Mouse (Mus musculus): ENCODE results near the gene Clec10a. TPM values are rescaled to one million over a fixed set of nuclear protein-coding genes. Genes with fewer than 3 reads are reported as not detected.

Gene Clec10a
- polyA plus RNA-seq, 1 experiment: 4.6 TPM

DNA sequence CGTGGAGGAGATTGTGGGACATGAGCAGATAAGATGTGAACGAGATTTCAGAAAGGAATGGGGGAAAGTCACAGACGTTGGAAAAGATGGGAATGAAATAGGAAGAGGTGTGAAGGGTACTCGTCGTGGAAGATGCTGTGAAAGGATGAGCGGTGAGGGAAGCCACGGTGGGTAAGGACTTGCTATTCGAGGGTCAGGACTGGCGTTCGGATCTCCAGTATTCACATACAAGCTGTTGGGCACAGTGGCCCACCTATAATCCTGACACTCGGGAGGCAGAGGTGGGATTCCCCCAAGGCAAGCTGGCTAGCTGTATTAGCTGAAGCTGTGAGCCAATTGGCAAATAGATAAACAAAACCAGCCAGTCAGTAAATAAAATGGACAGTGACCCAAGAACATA, 22.8 kb downstream of the Clec10a start:
- 90% methylated on average over 11 of the region's 11 CpGs for WGBS
- H3K4me1 ChIP-seq (replicated peaks; ENCODE audit: control insufficient read depth, insufficient read depth, low read length): no peaks in the 10 kb centered on the region; the same call in 1 of the 2 replicates
- no peaks in the 10 kb centered on the region for H3K27me3 ChIP-seq (ENCODE audit: control insufficient read depth, insufficient read depth, low read length)
- TF ChIP-seq POLR2A (IDR thresholded peaks at IDR 0.05; ENCODE audit: control insufficient read depth, extremely low read depth, insufficient read depth, low read length, poor library complexity): no peak
- TF ChIP-seq CTCF (IDR thresholded peaks at IDR 0.05; ENCODE audit: borderline replicate concordance, control insufficient read depth, extremely low read depth, insufficient read depth, low read length, poor library complexity): no peak
- DNase-seq: no peak
- H3K36me3 ChIP-seq (ENCODE audit: control insufficient read depth, insufficient read depth, low read length): no peaks in the 10 kb centered on the region
- no peak overlapping the region for H3K27ac ChIP-seq (ENCODE audit: control insufficient read depth, insufficient read depth, low read length)
- no peak overlapping the region for H3K4me3 ChIP-seq (ENCODE audit: control insufficient read depth, insufficient read depth, low read length)

DNA sequence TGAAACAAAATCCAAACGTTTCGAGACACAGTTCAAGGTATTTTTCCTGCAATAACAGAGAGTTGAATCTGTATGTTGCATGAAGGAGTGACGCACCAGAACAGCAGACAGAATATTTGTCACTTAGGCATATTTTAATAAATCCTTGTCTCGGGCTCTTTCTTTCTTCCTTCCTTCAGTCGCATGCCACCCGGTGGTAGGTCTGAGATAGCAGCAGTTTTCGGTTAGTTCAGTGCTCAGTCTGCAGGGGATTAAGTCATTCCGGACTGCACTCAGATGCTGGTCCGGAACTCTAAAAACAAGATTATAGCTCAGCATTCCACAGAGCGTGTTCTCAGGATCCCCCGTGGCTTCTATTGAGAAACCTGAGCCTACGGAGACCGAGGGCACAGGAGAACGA, 23.4 kb downstream of the Clec10a start:
- Histone ChIP-seq H3K27me3 (ENCODE audit: control insufficient read depth, insufficient read depth, low read length) (no peaks in the 10 kb centered on the region), H3K36me3 (ENCODE audit: control insufficient read depth, insufficient read depth, low read length) (no peaks in the 10 kb centered on the region), H3K27ac (ENCODE audit: control insufficient read depth, insufficient read depth, low read length) (no peak overlapping the region), H3K4me3 (ENCODE audit: control insufficient read depth, insufficient read depth, low read length) (no peak overlapping the region), H3K4me1 (replicated peaks; ENCODE audit: control insufficient read depth, insufficient read depth, low read length) (no peaks in the 10 kb centered on the region; the same call in 1 of the 2 replicates)
- WGBS: 37% methylated on average over 14 of the region's 14 CpGs
- no peak for DNase-seq
- TF ChIP-seq POLR2A (IDR thresholded peaks at IDR 0.05; ENCODE audit: control insufficient read depth, extremely low read depth, insufficient read depth, low read length, poor library complexity): no peak
- TF ChIP-seq CTCF (IDR thresholded peaks at IDR 0.05; ENCODE audit: borderline replicate concordance, control insufficient read depth, extremely low read depth, insufficient read depth, low read length, poor library complexity): no peak

- no peak for DNase-seq
- Histone ChIP-seq H3K27me3 (ENCODE audit: control insufficient read depth, insufficient read depth, low read length) (no peaks in the 10 kb centered on the region), H3K4me1 (replicated peaks; ENCODE audit: control insufficient read depth, insufficient read depth, low read length) (no peaks in the 10 kb centered on the region), H3K27ac (ENCODE audit: control insufficient read depth, insufficient read depth, low read length) (no peak overlapping the region), H3K4me3 (ENCODE audit: control insufficient read depth, insufficient read depth, low read length) (no peak overlapping the region), H3K36me3 (ENCODE audit: control insufficient read depth, insufficient read depth, low read length) (no peaks in the 10 kb centered on the region)
- 98% methylated on average over 4 of the region's 4 CpGs for WGBS
- TF ChIP-seq POLR2A (IDR thresholded peaks at IDR 0.05; ENCODE audit: control insufficient read depth, extremely low read depth, insufficient read depth, low read length, poor library complexity): no peak
- TF ChIP-seq CTCF (IDR thresholded peaks at IDR 0.05; ENCODE audit: borderline replicate concordance, control insufficient read depth, extremely low read depth, insufficient read depth, low read length, poor library complexity): no peak
Observed at GRCm38 (mm10) chr11:70180496-70180895, 24.5 kb downstream of the Clec10a start.

DNA sequence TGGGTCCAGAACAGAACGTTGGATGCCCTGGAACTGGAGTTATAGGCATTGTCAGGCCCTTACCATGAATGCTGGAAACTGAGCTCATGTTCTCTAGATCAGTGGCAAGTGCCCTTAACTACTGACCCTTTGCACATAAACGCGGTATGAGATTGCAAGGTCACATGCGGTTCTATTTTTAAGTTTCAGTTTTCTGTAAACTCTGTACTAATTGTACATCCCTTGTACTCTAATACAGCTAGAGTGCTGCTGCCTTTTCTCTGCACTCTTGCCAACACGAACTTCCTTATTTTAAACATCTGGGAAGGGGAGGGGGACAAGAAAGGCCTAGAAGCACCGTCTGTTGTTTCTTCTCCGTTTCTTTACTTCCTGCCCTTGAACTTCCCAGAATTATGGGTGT, 29.1 kb downstream of the Clec10a start:
- no peak overlapping the region for H3K4me3 ChIP-seq (ENCODE audit: control insufficient read depth, insufficient read depth, low read length)
- 20% methylated on average over 7 of the region's 7 CpGs for WGBS
- H3K36me3 ChIP-seq (ENCODE audit: control insufficient read depth, insufficient read depth, low read length): no peaks in the 10 kb centered on the region
- no peaks in the 10 kb centered on the region for H3K4me1 ChIP-seq (replicated peaks; ENCODE audit: control insufficient read depth, insufficient read depth, low read length)
- no peak overlapping the region for H3K27ac ChIP-seq (ENCODE audit: control insufficient read depth, insufficient read depth, low read length)
- TF ChIP-seq CTCF (IDR thresholded peaks at IDR 0.05; ENCODE audit: borderline replicate concordance, control insufficient read depth, extremely low read depth, insufficient read depth, low read length, poor library complexity) (no peak), POLR2A (IDR thresholded peaks at IDR 0.05; ENCODE audit: control insufficient read depth, extremely low read depth, insufficient read depth, low read length, poor library complexity) (no peak)
- H3K27me3 ChIP-seq (ENCODE audit: control insufficient read depth, insufficient read depth, low read length): no peaks in the 10 kb centered on the region
- DNase-seq: no peak

DNA sequence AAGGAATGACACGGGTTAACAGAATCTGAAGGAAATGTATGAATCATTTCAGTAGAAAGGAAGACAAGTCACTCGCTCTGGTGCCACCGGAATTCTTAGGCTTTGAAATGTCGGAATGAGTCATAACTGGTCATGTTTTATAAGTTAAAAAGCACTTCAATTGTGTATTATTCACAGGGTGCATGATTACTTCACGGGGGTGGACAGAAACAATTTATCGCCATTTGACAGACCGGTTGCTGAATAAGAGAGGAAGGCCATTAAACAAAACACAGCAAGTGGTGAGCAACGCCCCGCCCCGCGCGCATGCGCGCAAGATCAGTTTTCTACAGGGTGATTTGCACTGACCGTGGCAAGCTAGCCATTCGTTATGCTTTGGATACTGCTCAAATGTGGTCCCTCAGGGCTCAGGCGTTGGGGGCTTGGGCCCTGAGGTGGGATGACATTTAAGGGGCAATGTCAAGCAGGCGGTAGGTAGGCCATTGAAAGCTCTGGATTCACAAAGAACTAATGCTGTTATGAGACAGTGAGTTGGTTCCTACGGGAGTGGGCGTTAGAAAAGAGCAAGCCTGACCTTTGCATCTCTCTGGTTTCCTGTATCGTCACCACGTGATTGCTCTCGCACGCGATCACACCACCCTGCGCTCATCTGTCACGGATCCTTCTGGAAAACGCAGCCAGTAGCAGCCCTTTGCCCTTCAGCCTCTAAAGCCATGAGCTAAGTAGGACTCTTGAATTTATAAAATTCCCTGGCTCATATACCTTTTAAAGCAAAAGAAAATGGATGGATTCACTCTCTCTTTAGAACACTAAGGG, 33.5 kb downstream of the Clec10a start:
- H3K36me3 ChIP-seq (ENCODE audit: control insufficient read depth, insufficient read depth, low read length): no peaks in the 10 kb centered on the region
- H3K27me3 ChIP-seq (ENCODE audit: control insufficient read depth, insufficient read depth, low read length): no peaks in the 10 kb centered on the region
- TF ChIP-seq CTCF (IDR thresholded peaks at IDR 0.05; ENCODE audit: borderline replicate concordance, control insufficient read depth, extremely low read depth, insufficient read depth, low read length, poor library complexity) (no peak), POLR2A (IDR thresholded peaks at IDR 0.05; ENCODE audit: control insufficient read depth, extremely low read depth, insufficient read depth, low read length, poor library complexity) (no peak)
- no peaks in the 10 kb centered on the region for H3K4me1 ChIP-seq (replicated peaks; ENCODE audit: control insufficient read depth, insufficient read depth, low read length)
- 95% methylated on average over 28 of the region's 28 CpGs for WGBS
- no peak overlapping the region for H3K4me3 ChIP-seq (ENCODE audit: control insufficient read depth, insufficient read depth, low read length)
- no peak for DNase-seq
- H3K27ac ChIP-seq (ENCODE audit: control insufficient read depth, insufficient read depth, low read length): no peak overlapping the region

DNA sequence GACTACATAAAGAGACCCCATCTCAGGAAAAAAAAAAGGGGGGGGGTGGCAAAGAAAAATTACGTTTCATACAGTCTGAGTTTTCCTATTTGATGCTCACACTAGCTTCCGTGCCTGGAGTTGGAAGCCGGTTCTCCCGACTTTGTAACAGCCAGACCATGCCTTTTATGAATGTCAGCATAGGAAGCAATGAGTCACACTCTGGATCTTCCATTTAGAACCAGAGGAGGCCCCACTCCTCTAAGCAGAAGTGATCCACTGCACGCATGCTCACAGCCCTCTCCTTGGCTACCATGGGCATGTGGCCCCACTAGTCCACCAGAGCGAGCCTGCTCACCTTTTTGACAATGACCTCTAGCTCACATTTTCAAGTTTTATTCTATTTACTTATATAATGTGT, 35.2 kb downstream of the Clec10a start:
- Histone ChIP-seq H3K27me3 (ENCODE audit: control insufficient read depth, insufficient read depth, low read length) (no peaks in the 10 kb centered on the region), H3K4me3 (ENCODE audit: control insufficient read depth, insufficient read depth, low read length) (no peak overlapping the region), H3K4me1 (replicated peaks; ENCODE audit: control insufficient read depth, insufficient read depth, low read length) (no peaks in the 10 kb centered on the region), H3K27ac (ENCODE audit: control insufficient read depth, insufficient read depth, low read length) (no peak overlapping the region), H3K36me3 (ENCODE audit: control insufficient read depth, insufficient read depth, low read length) (no peaks in the 10 kb centered on the region)
- no peak for DNase-seq
- TF ChIP-seq CTCF (IDR thresholded peaks at IDR 0.05; ENCODE audit: borderline replicate concordance, control insufficient read depth, extremely low read depth, insufficient read depth, low read length, poor library complexity) (no peak), POLR2A (IDR thresholded peaks at IDR 0.05; ENCODE audit: control insufficient read depth, extremely low read depth, insufficient read depth, low read length, poor library complexity) (no peak)
- WGBS: 91% methylated on average over 6 of the region's 6 CpGs
